Mouse (Mus musculus) fibroblast of lung, adult 2 months (primary cell): Measurements from ENCODE around the gene Taok2.
A peak's percentile ranks its signal among the peaks of the same experiment; 100 is the strongest.
"Not testable (repeated sequence)": the region's sequence is repeated elsewhere in the genome, so short reads cannot be mapped to it uniquely, and the experiment has no call there.

ENCODE experiments used
- DNase-seq: peaks from one replicate; pipeline ENCODE4 v3.0.0-alpha.2; 2011; ENCODE audit warnings: low read depth

Taok2 gene

GRCm38 (mm10) chr7:126884286-126885164 is at the start of gene Taok2:
Taok2 (minus strand) TSS chr7:126884703.
- DNase-seq: peak; percentile 95

DNA sequence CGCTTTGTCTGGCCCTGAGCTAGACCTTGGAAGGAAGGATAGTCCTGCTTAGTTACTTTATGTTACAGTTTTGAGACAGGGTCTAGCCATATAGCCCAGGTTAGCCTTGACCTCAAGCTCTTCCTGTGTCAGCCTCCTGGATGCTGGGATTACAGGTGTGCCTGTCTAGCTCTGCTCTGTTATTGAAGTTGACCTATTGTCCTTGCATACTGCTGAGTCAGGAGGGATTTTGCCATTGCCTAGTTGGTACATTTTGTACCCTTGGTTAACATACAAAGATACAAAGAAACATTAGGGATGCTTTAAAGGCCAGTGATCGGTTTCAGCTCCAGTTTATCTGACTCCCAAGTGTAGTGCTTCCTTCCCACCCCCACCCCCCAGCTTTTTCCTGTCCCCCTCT is 48.1 kb upstream of the Taok2 start:
- DNase-seq: no peak

GRCm38 (mm10) chr7:126929046-126929445 is 44.5 kb upstream of the Taok2 start:
- DNase-seq: no peak

DNA sequence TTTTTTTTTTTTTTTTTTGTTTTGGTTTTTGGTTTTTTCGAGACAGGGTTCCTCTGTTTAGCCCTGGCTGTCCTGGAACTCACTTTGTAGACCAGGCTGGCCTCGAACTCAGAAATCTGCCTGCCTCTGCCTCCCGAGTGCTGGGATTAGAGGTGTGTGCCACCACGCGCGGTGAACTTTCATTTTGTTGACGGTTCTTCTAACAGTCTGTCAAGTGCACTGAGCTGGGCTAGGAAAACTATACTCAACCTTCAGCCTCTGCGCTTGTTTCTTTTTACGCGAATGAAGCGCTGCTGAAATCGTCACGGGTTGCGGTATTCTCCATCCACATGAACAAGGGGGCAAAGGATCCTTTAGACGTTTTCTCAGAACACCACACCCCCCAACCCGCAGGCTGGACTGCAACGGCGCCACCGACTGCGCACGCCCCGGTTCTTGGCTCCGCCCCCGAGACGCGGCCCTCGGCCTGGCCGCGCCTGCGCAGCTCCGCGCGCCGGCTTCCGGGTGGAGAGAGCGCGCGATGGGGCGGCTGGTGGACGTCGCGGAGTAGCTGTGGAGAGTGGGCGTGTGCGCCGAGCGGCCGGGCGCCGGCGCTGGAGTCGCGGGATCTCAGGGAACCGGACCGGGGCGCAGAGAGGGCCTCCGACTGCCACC is 44.0 kb upstream of the Taok2 start, which contains the start of gene Kctd13:
Gene Kctd13, plus strand, starts transcription at position 496 of the 654 bp plus-strand sequence.
- peak; percentile 81 for DNase-seq

DNA sequence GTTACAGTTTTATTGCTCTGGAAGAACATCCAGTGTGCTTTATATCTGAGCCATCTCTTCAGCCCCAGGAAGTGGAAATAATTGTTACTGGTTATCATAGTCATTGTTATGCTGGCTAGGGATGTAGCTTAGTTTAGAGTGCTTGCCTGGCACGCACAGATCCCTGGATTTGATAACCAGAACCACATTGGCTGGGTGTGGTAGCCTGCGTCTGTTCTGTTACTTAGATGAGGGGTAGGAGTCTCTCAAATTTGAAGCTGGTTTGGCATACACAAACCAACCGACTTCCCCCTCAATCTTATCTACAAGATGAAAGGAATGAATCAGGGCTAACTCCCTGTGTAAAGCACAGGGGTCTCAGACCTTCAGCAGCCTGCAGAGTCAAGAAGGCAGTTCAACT is 41.8 kb upstream of the Taok2 start:
- no peak for DNase-seq

DNA sequence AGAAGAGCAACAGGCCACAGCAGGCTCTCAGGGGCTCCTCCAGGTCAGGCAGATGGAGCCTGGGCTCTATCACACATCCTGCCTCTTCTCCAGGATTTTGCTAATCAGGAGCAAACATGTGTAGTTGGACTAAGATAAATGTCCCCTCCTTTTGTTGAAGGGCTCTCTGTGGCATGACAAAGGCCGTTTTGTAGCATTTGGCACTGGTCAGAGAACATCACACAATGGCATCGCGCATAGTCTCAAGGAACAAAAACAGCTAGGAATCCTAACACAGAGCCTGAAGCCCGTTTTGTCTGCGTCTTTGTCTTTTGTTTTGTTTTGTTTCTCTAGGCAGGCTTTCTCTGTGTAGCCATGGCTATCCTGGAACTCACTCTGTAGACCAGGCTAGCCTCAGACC is 39.5 kb upstream of the Taok2 start:
- DNase-seq: no peak

GRCm38 (mm10) chr7:126922624-126923060 is 38.1 kb upstream of the Taok2 start, which contains the start of gene Tmem219:
Tmem219 (minus strand) TSS chr7:126922917.
- peak; percentile 54 for DNase-seq

DNA sequence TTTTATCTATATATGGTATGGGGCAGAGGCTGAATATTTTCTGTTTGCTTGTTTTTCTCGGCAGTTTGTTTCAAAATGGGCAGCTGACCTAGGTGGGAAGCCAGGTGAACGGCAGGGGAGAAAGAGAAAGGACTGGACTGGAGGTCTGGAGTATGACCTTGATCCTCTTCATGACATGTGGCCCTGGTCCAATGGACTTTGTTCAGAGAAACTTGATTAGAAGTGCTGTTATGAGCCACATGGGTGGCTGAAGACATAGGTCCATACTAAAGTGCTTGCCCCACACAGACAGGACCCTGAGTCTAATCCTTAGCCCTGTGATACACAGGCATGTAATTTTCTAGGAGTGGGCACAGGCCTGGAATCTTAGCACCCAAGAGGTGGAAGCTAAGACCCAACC is 37.1 kb upstream of the Taok2 start:
- DNase-seq: no peak

GRCm38 (mm10) chr7:126919973-126920372 is 35.5 kb upstream of the Taok2 start:
- no peak for DNase-seq

- DNase-seq: not testable (repeated sequence)
Measured at GRCm38 (mm10) chr7:126918356-126918755, 33.9 kb upstream of the Taok2 start.

DNA sequence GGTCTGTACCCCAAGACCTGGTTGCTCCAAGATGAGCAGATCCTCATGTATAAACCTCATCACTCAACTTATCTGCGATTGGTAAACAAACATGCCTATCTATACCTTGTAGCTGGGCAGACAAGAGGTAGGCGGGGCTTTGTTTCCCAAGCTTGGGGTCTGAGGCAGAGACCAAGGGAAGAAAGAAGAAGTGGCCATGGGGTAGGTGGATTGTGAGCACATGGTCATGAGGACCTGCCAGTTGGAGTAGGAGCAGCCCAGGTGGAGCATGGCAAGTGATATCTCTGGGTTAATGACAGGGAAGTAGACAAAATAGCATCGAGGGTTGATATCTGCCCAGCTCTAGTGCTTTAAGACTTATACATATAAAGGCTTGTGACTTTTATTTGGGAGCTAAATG is 30.3 kb upstream of the Taok2 start:
- DNase-seq: no peak

DNA sequence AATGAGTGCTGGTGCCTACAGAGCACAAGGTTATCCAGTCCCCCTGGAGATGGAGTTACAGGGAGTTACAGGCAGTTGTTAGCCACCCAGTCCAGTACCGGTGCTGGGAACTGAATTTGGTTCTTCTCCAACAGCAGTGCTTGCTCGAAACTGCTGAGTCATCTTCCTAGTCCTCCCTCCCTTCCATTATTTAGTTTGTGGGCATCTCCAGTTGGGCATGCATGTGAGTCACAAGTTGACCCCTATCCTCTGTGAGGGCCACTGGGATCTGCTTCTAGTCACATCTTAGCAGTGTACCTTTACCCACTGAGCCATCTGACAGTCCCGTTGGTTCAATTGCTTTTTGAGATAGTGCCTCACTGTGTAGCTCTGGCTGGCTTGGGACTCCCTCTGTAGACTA is 21.1 kb upstream of the Taok2 start:
- no peak for DNase-seq

DNA sequence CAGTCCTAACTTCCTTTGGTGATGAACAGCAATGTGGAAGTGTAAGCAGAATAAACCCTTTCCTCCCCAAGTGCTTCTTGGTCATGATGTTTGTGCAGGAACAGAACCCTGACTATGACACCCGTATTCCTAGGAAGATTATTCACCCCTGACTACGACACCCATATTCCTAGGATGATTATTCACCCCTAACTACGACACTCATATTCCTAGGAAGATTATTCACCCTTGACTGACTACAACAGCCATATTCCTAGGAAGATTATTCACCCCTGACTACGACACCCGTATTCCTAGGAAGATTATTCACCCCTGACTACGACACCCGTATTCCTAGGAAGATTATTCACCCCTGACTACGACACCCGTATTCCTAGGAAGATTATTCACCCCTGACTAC is 15.3 kb upstream of the Taok2 start:
- DNase-seq: not testable (repeated sequence)

GRCm38 (mm10) chr7:126898102-126898990 is 13.8 kb upstream of the Taok2 start:
- DNase-seq: peak; percentile 86

DNA sequence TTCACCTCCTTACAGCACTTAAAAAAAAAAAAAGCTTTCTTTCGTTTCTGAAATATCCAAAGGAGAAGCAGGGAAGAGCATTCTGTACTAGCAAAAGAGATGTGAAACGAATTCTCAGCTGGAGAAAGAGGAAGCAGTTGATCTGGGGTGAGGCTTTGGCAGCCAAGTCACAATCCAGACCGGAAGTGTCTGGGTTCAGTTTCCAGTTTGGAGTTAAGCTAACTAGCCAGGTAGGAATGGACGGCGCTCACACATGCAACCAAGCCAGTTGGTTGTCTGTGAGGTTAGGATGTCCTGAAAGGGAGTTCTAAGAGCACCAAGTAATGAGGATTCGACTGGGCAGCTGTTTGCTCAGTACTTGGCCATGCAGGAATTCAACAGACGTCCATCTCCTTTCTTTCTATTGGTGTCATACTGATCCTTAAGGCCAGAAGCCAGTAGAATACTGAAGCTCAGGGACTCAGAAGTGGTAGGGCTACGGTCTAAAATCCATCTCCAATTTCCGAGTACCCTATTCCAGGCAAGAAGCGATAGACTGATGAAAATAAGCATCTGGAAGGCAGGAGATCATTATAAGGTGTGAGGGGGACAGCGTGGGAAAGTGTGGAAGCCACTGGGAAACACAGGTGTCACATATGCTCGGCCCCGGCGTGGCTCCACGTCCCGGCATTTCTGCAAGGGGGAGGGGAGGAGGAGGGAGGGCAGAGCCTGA is 13.0 kb upstream of the Taok2 start:
- DNase-seq: peak; percentile 27

- no peak for DNase-seq
Measured at GRCm38 (mm10) chr7:126896912-126897311, 12.4 kb upstream of the Taok2 start.

- no peak for DNase-seq
Measured at GRCm38 (mm10) chr7:126888852-126889251, 4.3 kb upstream of the Taok2 start.

DNA sequence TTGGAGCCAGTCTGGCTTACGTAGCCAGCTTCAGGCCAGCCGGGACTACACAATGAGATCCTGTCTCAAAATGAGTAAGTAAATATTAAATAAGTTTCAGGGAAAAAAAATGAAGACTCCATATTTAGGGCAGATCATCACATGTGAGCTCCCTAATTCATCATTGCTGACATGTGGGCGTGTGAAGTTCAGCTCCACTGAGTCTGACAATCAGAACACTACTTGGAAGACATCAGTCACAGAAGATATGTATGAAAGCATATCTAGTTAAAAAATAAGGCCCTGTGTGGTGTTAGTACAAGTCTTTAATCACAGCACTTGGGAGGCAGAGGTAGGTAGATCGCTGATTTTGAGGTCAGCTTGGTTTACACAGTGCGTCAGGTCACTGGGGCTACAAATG is 2.8 kb upstream of the Taok2 start:
- DNase-seq: no peak

GRCm38 (mm10) chr7:126883731-126884181 is 747 bp downstream of the Taok2 start:
- DNase-seq: no peak

- no peak for DNase-seq
Measured at GRCm38 (mm10) chr7:126881040-126881439, 3.5 kb downstream of the Taok2 start.

- DNase-seq: no peak
Measured at GRCm38 (mm10) chr7:126877239-126877638, 7.3 kb downstream of the Taok2 start.
